Mouse (Mus musculus) olfactory bulb, adult 2 months (tissue): ENCODE measurements around the gene Tubgcp6.

ENCODE experiments used
- CTCF ChIP-seq: fragments of 200-500 bp; IDR thresholded peaks from 2 replicates; pipeline ENCODE4 v1.5.1; 2012; ENCODE audit warnings: low read depth, mild to moderate bottlenecking, low read length, moderate library complexity; ENCODE audit not compliant: insufficient read depth
- POLR2A ChIP-seq: fragments of 200-500 bp; IDR thresholded peaks from 2 replicates; pipeline ENCODE4 v1.6.1; 2012; ENCODE audit warnings: mild to moderate bottlenecking, low read depth, low read length, moderate library complexity; ENCODE audit not compliant: insufficient read depth

DNA sequence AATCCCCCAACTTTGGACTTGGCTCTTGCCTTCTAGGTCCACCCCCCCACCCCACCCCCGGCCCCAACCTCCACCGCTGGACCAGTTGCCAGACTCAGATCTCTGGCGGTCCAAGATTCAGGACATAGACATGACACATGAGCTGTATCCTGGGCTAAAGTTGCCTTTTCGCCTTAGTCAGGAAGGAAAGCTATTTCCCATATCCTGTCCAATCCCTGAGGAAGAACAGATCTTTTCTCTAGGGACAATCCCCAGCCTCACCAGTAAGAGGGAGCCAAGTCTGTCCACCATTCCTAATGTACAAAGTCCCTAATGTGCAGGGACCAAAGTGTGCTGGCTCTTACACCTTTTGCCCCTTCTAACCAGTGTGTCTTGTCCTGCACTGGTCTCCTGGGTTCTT lies 19.0 kb upstream of the Tubgcp6 start:
- TF ChIP-seq POLR2A: no peak
- no peak for TF ChIP-seq CTCF
